Mouse (Mus musculus) kidney, embryonic 16.5 days (tissue): Measurements from ENCODE around the gene Sdr9c7. TPM values are rescaled to one million over a fixed set of nuclear protein-coding genes. Genes with fewer than 3 reads are reported as not detected.

Experiments used
- ATAC-seq: fragments of 200-750 bp; cut with Nextera tagmentation; 2 replicates; pipeline ENCODE4 v1.8.0; 2017; ENCODE audit warnings: moderate TSS enrichment; ENCODE audit not compliant: low FRiP score, low TSS enrichment
- H3K27ac ChIP-seq: fragments of 300-500 bp; sonication (generic); 2 replicates; pipeline ENCODE4 v1.5.1; 2014; ENCODE audit warnings: low read length
- H3K27me3 ChIP-seq: fragments of 300-500 bp; sonication (generic); 2 replicates; pipeline ENCODE4 v1.6.1; 2014; ENCODE audit warnings: low read length, control low read depth, mixed read lengths; ENCODE audit not compliant: insufficient read depth
- H3K36me3 ChIP-seq: fragments of 300-500 bp; sonication (generic); 2 replicates; pipeline ENCODE4 v1.6.1; 2014; ENCODE audit warnings: low read length, control low read depth, mixed read lengths; ENCODE audit not compliant: insufficient read depth
- H3K4me1 ChIP-seq: fragments of 300-500 bp; sonication (generic); 2 replicates; pipeline ENCODE4 v1.6.1; 2014; ENCODE audit warnings: low read length, control low read depth, mixed read lengths; ENCODE audit not compliant: insufficient read depth
- H3K4me2 ChIP-seq: fragments of 300-500 bp; sonication (generic); replicated peaks from 2 replicates; pipeline ENCODE4 v1.6.1; 2014; ENCODE audit warnings: low read depth, low read length
- H3K4me3 ChIP-seq: fragments of 300-500 bp; sonication (generic); 2 replicates; pipeline ENCODE4 v1.5.1; 2014; ENCODE audit warnings: mild to moderate bottlenecking, low read length
- H3K9ac ChIP-seq: fragments of 300-500 bp; sonication (generic); replicated peaks from 2 replicates; pipeline ENCODE4 v1.6.1; 2014; ENCODE audit warnings: low read length
- H3K9me3 ChIP-seq: fragments of 300-500 bp; sonication (generic); 2 replicates; pipeline ENCODE4 v1.6.1; 2016; ENCODE audit warnings: low read length, control low read depth
- WGBS: fragments of 180-500 bp; shearing (Covaris S2); extraction: QIAGEN DNeasy Blood & Tissue Kit; methylation state at CpG from one replicate; pipeline ENCODE4 v1.1.7; 2014; 5-methylcytosine and 5-hydroxymethylcytosine counted together
- polyA plus RNA-seq: library from polyadenylated mRNA; unstranded; fragments of >200 nt; fragmentation: Nextera tagmentation; extraction: Ambion mirVana; gene quantifications from 2 replicates; pipeline ENCODE4 v1.2.1, GENCODE M21; 2015

The Sdr9c7 gene
- polyA plus RNA-seq, 1 experiment from 2014 or later = not detected

DNA sequence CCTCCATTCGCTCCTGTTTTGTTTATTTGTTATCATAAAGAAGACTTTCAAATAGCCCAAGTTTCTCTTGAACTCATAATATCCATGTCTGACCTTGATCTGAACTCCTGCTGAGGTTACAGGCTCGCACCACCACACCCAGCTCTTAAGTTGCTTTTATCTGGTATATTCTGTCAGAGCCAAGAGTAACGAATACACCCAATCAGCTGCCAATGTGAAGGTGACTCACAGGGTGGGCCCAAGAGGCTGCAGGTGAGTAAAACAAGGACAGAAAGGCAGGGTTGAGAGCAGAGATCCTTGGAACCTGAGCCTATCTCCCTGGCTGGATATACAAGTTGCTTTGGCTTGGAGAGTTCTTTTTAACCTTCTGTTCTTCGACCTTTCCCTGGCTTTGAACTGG lies 56.7 kb downstream of the Sdr9c7 start:
- Histone ChIP-seq H3K9ac (no peak overlapping the region), H3K4me1 (no peaks in the 10 kb centered on the region), H3K27me3 (no peaks in the 10 kb centered on the region), H3K27ac (no peak overlapping the region), H3K9me3 (no peaks in the 10 kb centered on the region), H3K36me3 (no peaks in the 10 kb centered on the region), H3K4me2 (no peak overlapping the region), H3K4me3 (no peak overlapping the region)
- WGBS = 71% methylated on average over 4 of the region's 4 CpGs
- no peak for ATAC-seq

DNA sequence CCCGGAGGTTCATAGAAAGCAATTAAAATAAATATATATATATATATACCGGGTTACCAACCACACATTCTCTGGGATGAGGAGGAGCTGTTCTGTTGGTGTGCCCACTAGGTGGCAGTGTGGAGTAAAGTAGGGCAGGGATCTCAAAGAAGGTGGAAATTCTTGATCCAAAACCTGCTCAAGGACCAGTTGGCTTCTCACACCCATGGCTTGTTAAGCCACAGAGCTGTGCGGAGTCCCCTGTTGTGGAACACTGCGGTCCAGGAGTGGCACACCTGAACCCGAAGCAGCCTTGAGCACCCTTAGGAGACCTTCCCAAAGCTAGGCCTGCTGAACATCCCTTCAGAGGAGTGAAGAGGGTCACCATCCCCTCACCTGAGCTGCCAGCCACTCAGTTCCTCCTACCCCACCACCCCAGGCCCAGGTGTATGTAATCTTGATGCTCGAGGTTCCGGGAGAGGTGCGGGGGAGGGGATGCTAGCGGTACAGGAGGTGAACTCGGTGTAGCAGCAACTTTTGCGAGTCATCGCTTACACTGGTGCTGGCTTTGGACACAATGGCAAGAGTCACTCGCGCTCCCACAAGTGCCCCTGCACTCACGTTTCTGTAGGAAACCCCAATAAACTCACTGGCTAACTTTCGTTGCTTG lies 58.0 kb downstream of the Sdr9c7 start:
- no peaks in the 10 kb centered on the region for H3K4me1 ChIP-seq
- no peaks in the 10 kb centered on the region for H3K27me3 ChIP-seq
- no peaks in the 10 kb centered on the region for H3K36me3 ChIP-seq
- no peak overlapping the region for H3K4me3 ChIP-seq
- ATAC-seq = no peak
- no peak overlapping the region for H3K4me2 ChIP-seq
- 58% methylated on average over 16 of the region's 16 CpGs for WGBS
- H3K9me3 ChIP-seq = 0 out of 2 replicates have a peak, but pooled peaks cover under 1% of the 10 kb centered on the region
- H3K27ac ChIP-seq = no peak overlapping the region
- no peak overlapping the region for H3K9ac ChIP-seq

DNA sequence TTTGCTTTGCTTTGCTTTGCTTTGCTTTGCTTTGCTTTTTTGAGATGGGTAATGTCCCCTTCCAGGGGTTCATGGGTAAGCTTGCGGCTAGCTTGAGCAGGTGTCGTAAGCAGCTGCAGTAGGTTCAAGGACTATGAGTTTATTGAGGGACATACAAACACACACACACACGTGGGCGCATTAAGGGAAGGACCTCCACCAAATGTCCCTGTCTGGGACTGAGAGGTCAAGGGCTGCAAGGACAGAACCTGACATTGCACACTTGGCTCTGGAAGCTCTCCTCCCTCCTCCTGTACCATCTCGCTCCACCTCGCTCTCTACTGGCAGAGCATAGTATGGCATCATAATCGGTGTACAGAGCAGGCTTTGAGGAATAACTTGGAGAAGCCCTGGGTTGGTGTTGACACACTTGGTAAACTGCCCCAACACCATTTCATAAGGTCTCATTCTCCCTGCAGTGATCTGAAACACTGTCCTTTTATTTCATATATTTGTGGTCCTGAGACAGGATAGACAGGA lies 60.9 kb downstream of the Sdr9c7 start:
- no peak for ATAC-seq
- Histone ChIP-seq H3K9ac (no peak overlapping the region), H3K36me3 (no peaks in the 10 kb centered on the region), H3K27ac (no peak overlapping the region), H3K4me2 (no peak overlapping the region), H3K9me3 (0 out of 2 replicates have a peak, but pooled peaks cover 3% of the 10 kb centered on the region), H3K27me3 (no peaks in the 10 kb centered on the region), H3K4me1 (no peaks in the 10 kb centered on the region), H3K4me3 (no peak overlapping the region)
- WGBS = 92% methylated on average over 7 of the region's 7 CpGs

Other genes starting within 250 kb of the Sdr9c7 start
- gene Nemp1, start 231.6 kb upstream of the Sdr9c7 start, polyA plus RNA-seq = 10.6 and 10.7 TPM in 2 replicates
- gene Nab2, start 229.9 kb upstream of the Sdr9c7 start, polyA plus RNA-seq = 28.8 and 32.1 TPM in 2 replicates
- gene Myo1a, start 193.3 kb upstream of the Sdr9c7 start, polyA plus RNA-seq = 0.31 and 0.50 TPM in 2 replicates
- gene Tac2, start 174.0 kb upstream of the Sdr9c7 start, polyA plus RNA-seq = 1.7 and 2.0 TPM in 2 replicates
- 4.0 and 4.1 TPM in 2 replicates for gene Zbtb39, start 159.0 kb upstream of the Sdr9c7 start, polyA plus RNA-seq
- 10.7 and 11.9 TPM in 2 replicates for gene Gpr182, start 146.8 kb upstream of the Sdr9c7 start, polyA plus RNA-seq
- gene Rdh1, start 138.8 kb upstream of the Sdr9c7 start, polyA plus RNA-seq = 0.22 and 0.23 TPM in 2 replicates
- 0.42 and 0.72 TPM in 2 replicates for gene Rdh16f1, start 138.7 kb upstream of the Sdr9c7 start, polyA plus RNA-seq
- gene Rdh9, start 122.1 kb upstream of the Sdr9c7 start, polyA plus RNA-seq = not detected in 2 replicates
- 1.1 and 1.6 TPM in 2 replicates for gene Rdh16, start 97.4 kb upstream of the Sdr9c7 start, polyA plus RNA-seq
- gene Rdh19, start 48.6 kb upstream of the Sdr9c7 start, polyA plus RNA-seq = 6.8 TPM in 2 replicates
- gene Rdh16f2, start 32.0 kb upstream of the Sdr9c7 start, polyA plus RNA-seq = 1.1 and 1.3 TPM in 2 replicates
- not detected in 2 replicates for gene Rdh7, start 9.7 kb upstream of the Sdr9c7 start, polyA plus RNA-seq
- gene Hsd17b6, start 109.1 kb downstream of the Sdr9c7 start, polyA plus RNA-seq = not detected in 2 replicates
- gene Prim1, start 116.7 kb downstream of the Sdr9c7 start, polyA plus RNA-seq = 83.4 and 84.1 TPM in 2 replicates
- 667 and 704 TPM in 2 replicates for gene Naca, start 137.1 kb downstream of the Sdr9c7 start, polyA plus RNA-seq
- gene Ptges3, start 160.4 kb downstream of the Sdr9c7 start, polyA plus RNA-seq = 409 and 441 TPM in 2 replicates
- gene Atp5b, start 184.8 kb downstream of the Sdr9c7 start, polyA plus RNA-seq = 3,411 and 3,412 TPM in 2 replicates
- 10.9 and 14.3 TPM in 2 replicates for gene Baz2a, start 193.1 kb downstream of the Sdr9c7 start, polyA plus RNA-seq